Mouse (Mus musculus) hindbrain, embryonic 15.5 days (tissue): Measurements from ENCODE around the gene Fbxl13. TPM values are rescaled to one million over a fixed set of nuclear protein-coding genes. Genes with fewer than 3 reads are reported as not detected.

Source experiments
- ATAC-seq: fragments of 200-750 bp; cut with Nextera tagmentation; 2 replicates; pipeline ENCODE4 v1.8.0; 2017; ENCODE audit warnings: low read depth, moderate number of reproducible peaks, moderate TSS enrichment; ENCODE audit not compliant: low FRiP score
- H3K27ac ChIP-seq: fragments of 300-500 bp; sonication (generic); replicated peaks from 2 replicates; pipeline ENCODE4 v1.5.1; 2015; ENCODE audit warnings: mild to moderate bottlenecking, inconsistent platforms
- H3K27me3 ChIP-seq: fragments of 300-500 bp; sonication (generic); 2 replicates; pipeline ENCODE4 v1.6.1; 2015; ENCODE audit warnings: control low read depth, inconsistent platforms
- H3K36me3 ChIP-seq: fragments of 300-500 bp; sonication (generic); 2 replicates; pipeline ENCODE4 v1.6.1; 2015; ENCODE audit warnings: control low read depth, inconsistent platforms
- H3K4me1 ChIP-seq: fragments of 300-500 bp; sonication (generic); replicated peaks from 2 replicates; pipeline ENCODE4 v1.6.1; 2015; ENCODE audit warnings: control low read depth, inconsistent platforms
- H3K4me2 ChIP-seq: fragments of 300-500 bp; sonication (generic); 2 replicates; pipeline ENCODE4 v1.6.1; 2015; ENCODE audit warnings: moderate library complexity, mild to moderate bottlenecking, inconsistent platforms
- H3K4me3 ChIP-seq: fragments of 300-500 bp; sonication (generic); 2 replicates; pipeline ENCODE4 v1.5.1; 2015; ENCODE audit warnings: mild to moderate bottlenecking, inconsistent platforms
- H3K9ac ChIP-seq: fragments of 300-500 bp; sonication (generic); 2 replicates; pipeline ENCODE4 v1.6.1; 2015; ENCODE audit warnings: inconsistent platforms
- H3K9me3 ChIP-seq: fragments of 300-500 bp; sonication (generic); 2 replicates; pipeline ENCODE4 v1.6.1; 2016; ENCODE audit warnings: control low read depth, inconsistent platforms
- WGBS: fragments of 180-500 bp; shearing (Covaris S2); methylation state at CpG from one replicate; pipeline ENCODE4 v1.1.7; 2015; 5-methylcytosine and 5-hydroxymethylcytosine counted together
- polyA plus RNA-seq: library from polyadenylated mRNA; unstranded; fragments of >200 nt; fragmentation: Nextera tagmentation; extraction: Ambion mirVana; gene quantifications from 2 replicates; pipeline ENCODE4 v1.2.1, GENCODE M21; 2015

Fbxl13 gene
- polyA plus RNA-seq, 1 experiment from 2014 or later = 0.40 TPM

DNA sequence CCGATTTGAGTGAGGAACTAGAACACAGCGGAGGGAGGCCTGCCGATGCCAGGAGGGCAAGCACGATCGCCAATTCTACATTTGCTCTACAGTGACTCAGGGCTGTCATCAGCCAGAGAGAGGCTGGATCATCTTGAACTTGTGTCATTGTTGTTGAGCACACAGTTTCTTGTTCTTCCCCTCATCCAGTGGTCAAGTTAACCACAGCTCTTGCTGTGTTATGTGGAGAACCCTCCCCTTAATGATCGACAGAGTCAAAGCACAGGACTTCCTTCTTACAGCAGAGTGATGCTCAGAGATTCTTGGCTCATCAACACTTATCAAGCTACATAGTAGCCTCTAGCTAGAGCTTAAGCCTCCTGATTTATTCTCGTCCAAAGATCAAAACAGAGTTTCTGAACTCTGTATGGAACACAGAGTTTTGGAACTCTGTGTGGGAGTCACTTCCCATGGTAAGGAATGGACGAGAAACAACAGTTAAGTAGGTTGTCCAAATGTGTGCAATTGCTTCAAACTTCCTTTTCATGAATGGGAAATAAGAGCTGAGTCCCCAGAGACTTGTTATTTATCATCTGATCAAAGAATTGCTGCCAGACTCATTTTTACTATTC is 116.2 kb downstream of the Fbxl13 start:
- WGBS = 93% methylated on average over 8 of the region's 8 CpGs
- no peak overlapping the region for H3K4me3 ChIP-seq
- H3K4me1 ChIP-seq = no peaks in the 10 kb centered on the region
- no peak for ATAC-seq
- no peak overlapping the region for H3K27ac ChIP-seq
- no peaks in the 10 kb centered on the region for H3K27me3 ChIP-seq
- H3K9me3 ChIP-seq = no peaks in the 10 kb centered on the region
- H3K9ac ChIP-seq = no peak overlapping the region
- no peak overlapping the region for H3K4me2 ChIP-seq
- no peaks in the 10 kb centered on the region for H3K36me3 ChIP-seq

DNA sequence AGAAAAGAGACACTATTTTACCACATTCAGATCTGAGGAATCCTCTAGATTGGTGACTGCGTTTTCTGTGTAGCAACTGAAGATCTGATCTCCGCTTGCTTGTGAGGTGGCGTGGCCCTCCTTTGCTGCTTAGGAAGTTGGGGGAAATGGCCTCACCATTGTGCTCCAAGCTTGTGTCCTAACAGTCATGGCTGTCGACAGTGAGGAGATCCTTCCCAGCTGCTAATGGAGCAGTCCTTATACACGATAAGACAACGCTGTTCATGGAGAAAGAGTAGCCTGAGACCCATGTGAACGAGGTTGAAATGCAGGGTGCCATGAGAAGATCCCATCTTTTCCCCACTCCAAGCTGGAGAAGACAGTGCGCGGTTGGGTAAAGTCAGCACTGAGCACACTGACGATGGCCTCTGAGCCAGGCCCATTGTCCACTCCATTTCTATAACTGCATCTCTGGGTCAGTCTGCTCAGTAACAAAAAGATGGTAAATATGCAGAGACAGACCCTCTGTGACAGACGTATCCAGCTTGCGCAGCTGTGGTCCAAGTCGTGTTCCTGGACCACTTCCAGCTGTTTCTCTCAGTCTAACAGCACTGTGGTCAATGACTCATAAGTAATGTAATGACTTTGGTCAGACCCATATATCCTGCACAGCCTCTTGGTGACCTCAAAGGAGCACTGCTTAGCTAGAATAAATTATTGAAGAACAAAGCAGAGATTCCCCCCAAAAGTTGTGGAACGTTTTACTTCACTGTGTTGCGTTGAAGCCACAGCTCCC is 117.2 kb downstream of the Fbxl13 start:
- Histone ChIP-seq H3K4me3 (no peak overlapping the region), H3K36me3 (no peaks in the 10 kb centered on the region), H3K4me1 (no peaks in the 10 kb centered on the region), H3K27me3 (no peaks in the 10 kb centered on the region), H3K27ac (no peak overlapping the region), H3K9ac (no peak overlapping the region), H3K9me3 (no peaks in the 10 kb centered on the region), H3K4me2 (no peak overlapping the region)
- ATAC-seq = no peak
- WGBS = 72% methylated on average over 15 of the region's 15 CpGs

DNA sequence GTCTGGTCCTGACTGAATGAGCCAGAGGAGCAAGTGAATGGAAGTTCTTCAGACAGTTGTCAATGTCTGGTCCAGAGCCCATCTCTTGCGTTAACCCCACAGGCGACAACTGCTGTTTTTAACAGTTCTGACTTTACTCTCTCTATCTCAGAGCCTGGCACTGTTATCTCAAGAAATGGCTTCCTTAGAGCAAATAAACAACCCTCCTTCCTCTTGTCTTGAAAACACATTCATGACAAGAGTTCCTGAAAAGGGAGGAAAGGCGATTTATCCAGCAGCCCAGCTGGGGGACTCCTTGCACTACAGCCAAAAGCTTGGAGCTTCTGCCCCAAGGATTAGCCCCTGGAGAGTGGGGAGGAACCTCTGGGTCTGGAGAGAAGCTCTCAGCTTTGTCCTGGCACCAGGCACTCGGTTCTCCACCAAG is 117.9 kb downstream of the Fbxl13 start:
- H3K9ac ChIP-seq = no peak overlapping the region
- H3K9me3 ChIP-seq = no peaks in the 10 kb centered on the region
- H3K27ac ChIP-seq = no peak overlapping the region
- WGBS = 28% methylated on average over 4 of the region's 4 CpGs
- no peak overlapping the region for H3K4me3 ChIP-seq
- H3K4me2 ChIP-seq = no peak overlapping the region
- ATAC-seq = no peak; the same call in 1 of the 2 replicates
- H3K36me3 ChIP-seq = no peaks in the 10 kb centered on the region
- no peaks in the 10 kb centered on the region for H3K27me3 ChIP-seq
- no peaks in the 10 kb centered on the region for H3K4me1 ChIP-seq

DNA sequence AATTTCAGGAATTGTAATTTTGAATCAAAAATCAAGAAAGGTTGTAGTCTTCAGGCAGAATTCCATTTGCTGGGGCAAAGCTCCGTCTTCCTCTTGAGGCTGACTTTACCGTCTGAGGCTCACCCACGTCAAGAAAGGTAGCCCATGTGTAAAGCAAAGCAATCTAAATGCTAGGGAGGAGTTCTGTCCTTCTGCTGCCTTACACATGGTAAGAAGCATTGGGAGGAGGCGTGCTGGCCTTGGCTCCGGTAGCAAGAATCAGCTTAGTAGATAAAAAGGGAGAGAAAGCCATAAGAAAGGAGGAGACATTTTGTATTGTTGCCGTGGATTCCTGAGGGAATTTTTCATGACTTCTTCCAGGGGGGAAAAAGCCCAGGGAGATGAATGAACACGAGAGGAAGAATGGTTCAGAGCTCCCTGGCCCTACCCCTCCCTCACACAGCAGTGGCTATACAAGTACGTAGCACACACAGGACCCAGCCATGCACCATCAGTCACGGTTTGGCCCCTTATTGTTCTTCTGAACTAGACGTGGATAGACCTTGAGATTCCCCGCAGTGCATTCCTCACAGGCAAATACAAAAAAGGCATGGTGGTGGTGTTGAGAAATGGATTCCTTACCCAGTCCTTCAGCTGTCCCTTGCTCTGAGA is 118.5 kb downstream of the Fbxl13 start:
- peak; percentile 38; the same call in 1 of the 2 replicates for ATAC-seq
- no peaks in the 10 kb centered on the region for H3K4me1 ChIP-seq
- 15% methylated on average over 11 of the region's 11 CpGs for WGBS

DNA sequence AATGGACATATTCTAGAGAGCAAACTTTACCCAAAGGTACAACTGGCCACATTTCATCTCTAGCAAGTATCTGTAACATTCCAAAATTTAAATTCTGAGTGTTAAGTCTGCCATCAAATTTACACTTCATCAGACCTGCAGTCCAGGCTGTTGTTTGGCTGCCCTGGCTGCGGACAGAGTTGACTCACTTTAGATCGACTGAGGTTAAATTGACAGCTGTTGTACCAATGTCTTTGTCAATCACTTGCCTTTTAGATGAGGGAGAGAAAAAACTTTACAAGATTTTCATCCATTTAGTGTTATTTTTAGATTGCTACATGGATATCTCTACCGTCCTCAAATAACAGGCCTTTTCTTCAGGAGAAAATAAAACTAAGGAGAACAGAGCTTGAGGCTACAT is 126.3 kb downstream of the Fbxl13 start:
- Histone ChIP-seq H3K36me3 (no peaks in the 10 kb centered on the region), H3K4me2 (no peak overlapping the region), H3K9ac (no peak overlapping the region), H3K27me3 (no peaks in the 10 kb centered on the region), H3K9me3 (no peaks in the 10 kb centered on the region), H3K4me3 (no peak overlapping the region), H3K27ac (no peak overlapping the region), H3K4me1 (no peaks in the 10 kb centered on the region)
- no peak for ATAC-seq
- WGBS = 82% methylated on average over 3 of the region's 3 CpGs

More for the DNA sequence above, 118.5 kb downstream of the Fbxl13 start:
- H3K27ac ChIP-seq = no peak overlapping the region
- H3K36me3 ChIP-seq = no peaks in the 10 kb centered on the region
- no peak overlapping the region for H3K4me2 ChIP-seq
- no peak overlapping the region for H3K4me3 ChIP-seq
- H3K27me3 ChIP-seq = no peaks in the 10 kb centered on the region
- no peak overlapping the region for H3K9ac ChIP-seq
- no peaks in the 10 kb centered on the region for H3K9me3 ChIP-seq

DNA sequence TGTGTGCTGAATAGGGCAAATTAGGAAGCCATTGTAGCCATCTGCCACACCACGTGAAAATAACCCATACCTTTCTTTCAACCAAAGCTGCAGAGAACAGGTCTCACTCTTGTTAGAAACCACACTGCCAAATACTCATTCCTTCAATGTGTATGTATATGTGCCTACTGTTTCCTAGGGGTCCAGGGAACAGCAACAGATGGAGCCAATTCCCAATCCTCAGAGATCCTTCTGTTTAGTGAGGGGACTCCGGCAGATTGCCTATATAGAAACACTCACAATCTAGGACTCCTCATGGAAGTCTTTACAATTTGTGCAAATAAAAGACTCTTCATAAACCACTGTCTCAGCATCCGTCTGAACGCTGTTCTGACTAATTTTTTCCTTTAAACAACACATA is 127.2 kb downstream of the Fbxl13 start:
- 70% methylated on average over 4 of the region's 4 CpGs for WGBS
- H3K4me3 ChIP-seq = no peak overlapping the region
- H3K36me3 ChIP-seq = no peaks in the 10 kb centered on the region
- H3K4me1 ChIP-seq = no peaks in the 10 kb centered on the region
- H3K4me2 ChIP-seq = no peak overlapping the region
- H3K27ac ChIP-seq = no peak overlapping the region
- no peak overlapping the region for H3K9ac ChIP-seq
- ATAC-seq = no peak
- H3K9me3 ChIP-seq = no peaks in the 10 kb centered on the region
- H3K27me3 ChIP-seq = no peaks in the 10 kb centered on the region

DNA sequence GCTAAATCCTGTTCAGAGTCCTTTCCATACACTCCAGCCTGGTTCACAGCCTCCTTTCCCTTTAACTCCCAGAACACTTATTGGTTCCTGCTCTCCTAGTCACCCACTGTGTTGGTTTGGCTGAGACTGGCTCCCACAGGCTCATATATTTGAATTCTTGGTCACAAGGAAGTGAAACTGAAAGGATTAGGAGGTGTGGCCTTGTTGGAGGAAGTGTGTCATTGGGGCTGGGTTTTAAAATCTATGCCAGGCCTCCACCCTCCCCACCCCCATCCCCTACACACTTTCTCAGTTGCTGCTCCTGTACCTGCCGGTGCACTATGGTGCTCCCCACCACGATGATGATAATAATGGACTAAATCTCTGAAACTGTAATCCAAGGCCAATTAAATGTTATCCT is 127.9 kb downstream of the Fbxl13 start:
- Histone ChIP-seq H3K4me3 (no peak overlapping the region), H3K27me3 (no peaks in the 10 kb centered on the region), H3K27ac (no peak overlapping the region), H3K36me3 (no peaks in the 10 kb centered on the region), H3K9ac (no peak overlapping the region), H3K9me3 (no peaks in the 10 kb centered on the region), H3K4me2 (no peak overlapping the region), H3K4me1 (no peaks in the 10 kb centered on the region)
- ATAC-seq = no peak
- WGBS = 100% methylated on average over 2 of the region's 2 CpGs

DNA sequence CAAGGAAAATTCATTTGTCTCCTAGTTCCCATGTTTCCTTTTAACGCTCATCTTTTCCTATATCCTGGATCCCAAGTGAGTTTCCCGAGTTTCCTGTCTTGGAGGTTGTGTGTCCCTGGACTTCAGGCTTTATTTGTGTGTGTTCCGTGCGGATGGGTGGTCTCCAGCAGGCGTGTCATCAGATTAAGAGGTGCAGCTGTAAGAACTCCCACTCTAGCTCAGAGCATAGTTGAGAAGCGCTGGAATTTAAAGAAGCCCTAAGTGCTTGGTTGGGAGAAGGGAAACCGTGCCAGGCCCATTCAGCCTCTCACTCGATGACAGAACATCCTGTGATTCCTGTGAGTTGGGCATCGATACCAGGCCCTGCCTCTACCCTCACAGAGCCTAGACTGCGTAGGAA is 132.1 kb downstream of the Fbxl13 start:
- no peaks in the 10 kb centered on the region for H3K36me3 ChIP-seq
- no peak overlapping the region for H3K9ac ChIP-seq
- H3K4me3 ChIP-seq = no peak overlapping the region
- no peak overlapping the region for H3K27ac ChIP-seq
- no peak for ATAC-seq
- H3K27me3 ChIP-seq = no peaks in the 10 kb centered on the region
- H3K9me3 ChIP-seq = no peaks in the 10 kb centered on the region
- H3K4me2 ChIP-seq = no peak overlapping the region
- no peaks in the 10 kb centered on the region for H3K4me1 ChIP-seq
- 70% methylated on average over 10 of the region's 10 CpGs for WGBS

DNA sequence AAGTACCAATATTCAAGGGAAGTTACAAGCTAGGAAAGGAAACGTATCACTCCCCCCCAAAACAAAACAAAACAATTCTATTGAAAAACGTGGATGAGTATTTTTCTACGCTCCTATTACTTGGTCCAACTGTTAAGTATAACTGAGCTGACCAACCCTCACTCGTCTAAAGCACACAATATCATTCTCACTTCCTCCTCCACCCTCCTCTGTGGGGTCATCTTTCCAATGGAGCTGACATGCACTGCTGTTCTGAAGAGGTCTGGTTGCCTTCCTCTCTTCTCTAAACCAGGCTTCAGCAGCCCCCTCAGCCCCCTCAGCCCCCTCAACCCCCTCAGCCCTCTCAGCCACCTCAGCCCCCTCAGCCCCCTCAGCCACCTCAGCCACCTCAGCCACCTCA is 135.6 kb downstream of the Fbxl13 start:
- Histone ChIP-seq H3K4me2 (no peak overlapping the region), H3K27ac (no peak overlapping the region), H3K9me3 (no peaks in the 10 kb centered on the region), H3K27me3 (no peaks in the 10 kb centered on the region), H3K4me3 (no peak overlapping the region), H3K36me3 (no peaks in the 10 kb centered on the region), H3K4me1 (no peaks in the 10 kb centered on the region), H3K9ac (no peak overlapping the region)
- ATAC-seq = no peak
- WGBS = 81% methylated on average over 4 of the region's 4 CpGs

DNA sequence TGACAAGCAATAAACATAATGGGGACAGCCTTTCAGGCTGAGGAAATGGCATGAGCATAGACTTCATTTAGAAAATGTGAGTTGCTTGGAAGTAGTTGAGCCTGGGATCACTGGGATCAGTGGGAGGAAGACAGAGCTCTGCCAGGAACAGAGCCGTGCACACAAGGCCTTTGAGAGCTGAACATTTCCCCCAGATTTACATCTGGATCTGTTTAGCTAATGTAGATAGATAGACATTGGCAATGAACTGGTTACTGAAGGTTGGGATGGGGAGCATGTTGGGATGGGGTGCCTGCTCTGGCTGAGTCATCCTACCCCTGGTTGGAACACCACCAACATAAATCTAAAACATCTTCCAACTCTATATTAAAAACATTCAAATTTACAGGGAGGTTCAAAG is 138.5 kb downstream of the Fbxl13 start:
- H3K4me3 ChIP-seq = no peak overlapping the region
- no peak overlapping the region for H3K4me2 ChIP-seq
- H3K9me3 ChIP-seq = no peaks in the 10 kb centered on the region
- no peaks in the 10 kb centered on the region for H3K36me3 ChIP-seq
- WGBS = 89% methylated on average over 1 of the region's 1 CpGs
- no peaks in the 10 kb centered on the region for H3K27me3 ChIP-seq
- H3K4me1 ChIP-seq = no peaks in the 10 kb centered on the region
- no peak overlapping the region for H3K27ac ChIP-seq
- no peak overlapping the region for H3K9ac ChIP-seq
- no peak for ATAC-seq

DNA sequence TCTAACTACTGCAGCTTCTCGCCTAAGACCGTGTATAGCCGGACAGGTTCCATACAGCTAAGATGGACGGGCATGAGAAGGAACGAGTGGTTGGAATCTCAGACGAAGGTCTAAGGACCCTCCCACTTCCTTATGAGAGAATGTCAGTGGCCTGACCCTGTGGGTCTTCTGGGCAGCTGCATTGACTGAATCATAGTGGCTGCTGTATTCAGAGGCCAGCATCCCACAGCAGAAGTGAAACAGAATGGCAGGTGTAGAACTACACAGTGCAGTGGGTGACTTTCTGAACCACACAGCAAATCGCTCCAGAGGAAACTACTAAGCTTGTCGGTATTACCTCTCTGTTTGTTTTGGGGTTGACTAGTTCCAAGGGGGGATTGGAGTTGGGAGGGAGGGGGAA is 140.3 kb downstream of the Fbxl13 start:
- H3K27ac ChIP-seq = no peak overlapping the region
- no peak overlapping the region for H3K9ac ChIP-seq
- H3K36me3 ChIP-seq = no peaks in the 10 kb centered on the region
- H3K4me3 ChIP-seq = no peak overlapping the region
- H3K4me2 ChIP-seq = no peak overlapping the region
- 83% methylated on average over 8 of the region's 8 CpGs for WGBS
- H3K4me1 ChIP-seq = no peaks in the 10 kb centered on the region
- no peaks in the 10 kb centered on the region for H3K9me3 ChIP-seq
- ATAC-seq = no peak
- H3K27me3 ChIP-seq = no peaks in the 10 kb centered on the region

DNA sequence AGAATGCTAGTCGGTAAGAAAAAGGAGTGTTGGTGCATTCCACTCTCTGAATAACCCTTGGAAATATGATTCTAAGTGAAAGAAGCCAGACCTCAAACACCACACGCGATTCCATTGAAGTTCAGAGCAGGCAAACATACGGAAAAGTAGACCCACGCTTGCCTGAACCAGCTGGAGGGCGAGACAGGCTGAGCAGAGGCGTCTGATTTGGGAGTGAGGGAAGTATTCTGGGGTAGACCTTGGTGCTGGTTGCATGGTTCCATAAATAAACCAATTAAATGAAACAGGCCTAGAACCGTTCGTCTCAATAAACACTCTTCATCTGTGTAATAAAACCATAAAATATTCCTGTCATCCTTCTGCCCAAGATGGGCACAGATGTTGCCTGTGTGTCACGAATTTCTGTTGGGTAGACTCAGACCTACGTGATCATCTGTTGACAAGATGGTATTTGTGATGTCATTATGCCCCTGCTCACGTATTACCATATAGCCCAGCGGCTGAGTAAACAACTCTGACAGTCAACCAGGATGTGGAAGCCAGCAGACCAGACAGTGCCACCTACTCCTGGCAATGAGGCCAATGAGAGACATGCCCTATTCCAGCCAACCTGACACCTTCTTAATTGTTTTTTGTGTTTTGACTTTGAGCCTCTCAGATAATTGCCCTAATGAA is 142.4 kb downstream of the Fbxl13 start:
- no peak for ATAC-seq
- Histone ChIP-seq H3K36me3 (no peaks in the 10 kb centered on the region), H3K4me1 (no peaks in the 10 kb centered on the region), H3K9me3 (no peaks in the 10 kb centered on the region), H3K4me2 (no peak overlapping the region), H3K4me3 (no peak overlapping the region), H3K27ac (no peak overlapping the region), H3K9ac (no peak overlapping the region), H3K27me3 (no peaks in the 10 kb centered on the region)
- 87% methylated on average over 13 of the region's 13 CpGs for WGBS
